Mouse (Mus musculus) adrenal gland, adult 18-20 months (tissue): ENCODE results near the gene Slc25a26. TPM values are rescaled to one million over a fixed set of nuclear protein-coding genes. Genes with fewer than 3 reads are reported as not detected.

Experiments
- microRNA-seq, 2 experiments: library from miRNA; unstranded; fragments of <30 nt; microRNA quantifications; one replicate each; pipeline ENCODE4 v1.2.0; 2021; ENCODE audit warnings: borderline number of aligned reads in 2 of 2
- total RNA-seq, 2 experiments: library from RNA; stranded (reverse); gene quantifications; 1 replicate in 1 of 2; 2 replicates in 1 of 2; pipeline ENCODE4 v1.2.3; 2021

Gene Slc25a26
- total RNA-seq, 2 experiments from 2014 or later: 13.2 to 13.8 TPM

Small RNAs within 50 kb of the gene (microRNA-seq; reads per million reads assigned to microRNA genes)
- 0 to 0.47 reads per million in 2 experiments for gene Mir7041

Other genes with a start within 250 kb of the Slc25a26 start
- gene Magi1, start 216.4 kb upstream of the Slc25a26 start, total RNA-seq: 10 to 100 TPM; 12.5 to 27.9 TPM
- gene Lrig1, start 199.8 kb downstream of the Slc25a26 start, total RNA-seq: 10 to 100 TPM in 1 of 2 experiments, 1 to 10 TPM in 1; 9.6 to 14.1 TPM